Mouse (Mus musculus) E14TG2a.4 (cell line): ENCODE data around the gene Gm45717.

Experiments
- CTCF ChIP-seq: conservative IDR thresholded peaks from 2 replicates; pipeline ENCODE4 v1.5.1; 2014; ENCODE audit warnings: low read length
- NANOG ChIP-seq: IDR thresholded peaks from 2 replicates; pipeline ENCODE4 v1.6.1; 2014; ENCODE audit warnings: borderline replicate concordance, low read length, mixed read lengths
- POU5F1 ChIP-seq: IDR thresholded peaks from 2 replicates; pipeline ENCODE4 v1.6.1; 2014; ENCODE audit warnings: low read length, borderline replicate concordance

- TF ChIP-seq CTCF (no peak), NANOG (no peak), POU5F1 (no peak)
Observed at GRCm38 (mm10) chr7:140953800-140954732, 1.7 kb downstream of the Gm45717 start.
